Mouse (Mus musculus) kidney, postnatal 0 days (tissue): Measurements from ENCODE around the gene Pdzrn3. TPM values are rescaled to one million over a fixed set of nuclear protein-coding genes. Genes with fewer than 3 reads are reported as not detected.

Experiments used
- ATAC-seq: fragments of 200-750 bp; cut with Nextera tagmentation; replicated peaks from 2 replicates; pipeline ENCODE4 v1.8.0; 2017; ENCODE audit warnings: low read depth, moderate number of reproducible peaks, moderate TSS enrichment, moderate library complexity; ENCODE audit not compliant: low FRiP score
- DNase-seq: peaks from one replicate; pipeline ENCODE4 v3.0.0-alpha.2; 2016; ENCODE audit warnings: low spot score
- H3K27ac ChIP-seq: fragments of 300-500 bp; sonication (generic); 2 replicates; pipeline ENCODE4 v1.5.1; 2014; ENCODE audit warnings: mild to moderate bottlenecking
- H3K27me3 ChIP-seq: fragments of 300-500 bp; sonication (generic); 2 replicates; pipeline ENCODE4 v1.6.1; 2014; ENCODE audit warnings: low read length, mixed read lengths; ENCODE audit not compliant: insufficient read depth
- H3K36me3 ChIP-seq: fragments of 300-500 bp; sonication (generic); 2 replicates; pipeline ENCODE4 v1.6.1; 2014; ENCODE audit warnings: low read length, mixed read lengths; ENCODE audit not compliant: insufficient read depth
- H3K4me1 ChIP-seq: fragments of 300-500 bp; sonication (generic); replicated peaks from 2 replicates; pipeline ENCODE4 v1.6.1; 2014; ENCODE audit warnings: antibody characterized with exemption, low read length, mixed read lengths; ENCODE audit not compliant: insufficient read depth
- H3K4me2 ChIP-seq: fragments of 300-500 bp; sonication (generic); 2 replicates; pipeline ENCODE4 v1.6.1; 2014; ENCODE audit warnings: mild to moderate bottlenecking, low read length, moderate library complexity, mixed read lengths
- H3K4me3 ChIP-seq: fragments of 300-500 bp; sonication (generic); replicated peaks from 2 replicates; pipeline ENCODE4 v1.5.1; 2014; ENCODE audit warnings: low read depth, low read length
- H3K9ac ChIP-seq: fragments of 300-500 bp; sonication (generic); 2 replicates; pipeline ENCODE4 v1.6.1; 2014; ENCODE audit warnings: low read depth, low read length
- H3K9me3 ChIP-seq: fragments of 300-500 bp; sonication (generic); replicated peaks from 2 replicates; pipeline ENCODE4 v1.6.1; 2016; ENCODE audit warnings: low read length, inconsistent platforms, mixed read lengths
- CTCF ChIP-seq: IDR thresholded peaks from 2 replicates; pipeline ENCODE4 v1.5.1; 2016; ENCODE audit warnings: antibody characterized with exemption, low read depth, mild to moderate bottlenecking, moderate library complexity
- WGBS: fragments of 180-500 bp; shearing (Covaris S2); extraction: QIAGEN DNeasy Blood & Tissue Kit; methylation state at CpG from one replicate; pipeline ENCODE4 v1.1.7; 2014; 5-methylcytosine and 5-hydroxymethylcytosine counted together
- polyA plus RNA-seq: library from polyadenylated mRNA; unstranded; fragments of >200 nt; fragmentation: Nextera tagmentation; extraction: Ambion mirVana; gene quantifications from 2 replicates; pipeline ENCODE4 v1.2.1, GENCODE M21; 2015

Pdzrn3 gene
- polyA plus RNA-seq, 1 experiment from 2014 or later = 7.0 TPM

DNA sequence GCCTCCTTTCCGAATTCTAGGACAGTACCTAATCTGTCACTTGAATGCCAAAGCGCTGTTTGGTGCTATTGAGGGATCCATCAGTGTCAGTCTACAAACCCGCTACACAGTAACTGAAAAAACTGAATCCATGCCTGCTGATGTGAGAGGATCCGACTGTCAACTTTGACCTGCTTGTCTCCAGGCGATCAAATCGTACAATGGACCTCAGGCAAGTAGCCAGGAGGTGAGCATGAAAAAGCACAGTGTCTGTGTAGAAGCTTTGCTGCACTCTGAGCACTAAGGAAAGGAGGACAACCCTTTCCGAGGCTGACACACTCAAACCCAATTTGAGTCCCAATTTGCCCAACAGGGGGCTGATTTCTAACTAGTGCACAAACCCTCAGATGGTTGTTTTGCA lies 24.0 kb downstream of the Pdzrn3 start:
- no peak overlapping the region for H3K4me3 ChIP-seq
- no peaks in the 10 kb centered on the region for H3K9me3 ChIP-seq
- H3K27me3 ChIP-seq = no peaks in the 10 kb centered on the region
- no peaks in the 10 kb centered on the region for H3K4me1 ChIP-seq
- H3K27ac ChIP-seq = no peak overlapping the region
- ATAC-seq = no peak
- TF ChIP-seq CTCF = no peak
- H3K36me3 ChIP-seq = no peaks in the 10 kb centered on the region
- no peak for DNase-seq
- H3K9ac ChIP-seq = no peak overlapping the region
- WGBS = 79% methylated on average over 7 of the region's 7 CpGs
- H3K4me2 ChIP-seq = no peak overlapping the region

DNA sequence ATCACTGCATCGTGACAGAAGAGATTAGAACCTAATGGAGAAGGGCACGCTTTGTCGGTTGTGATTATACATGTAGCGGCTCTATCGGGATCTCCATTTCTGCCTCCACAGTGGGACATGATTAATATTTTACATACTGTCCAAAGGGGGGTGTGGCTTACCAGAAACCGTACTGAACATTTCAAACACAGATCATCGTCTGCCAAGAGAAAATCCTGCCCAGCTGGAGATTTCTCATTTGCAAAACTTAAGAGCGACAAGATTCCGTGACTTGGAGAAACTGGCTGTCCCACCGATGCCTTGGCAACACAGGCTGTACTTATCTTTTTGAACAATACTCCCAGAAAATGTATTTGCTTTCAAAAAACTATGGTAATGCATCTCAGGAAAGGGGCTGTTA lies 25.1 kb downstream of the Pdzrn3 start:
- no peaks in the 10 kb centered on the region for H3K36me3 ChIP-seq
- no peaks in the 10 kb centered on the region for H3K27me3 ChIP-seq
- no peak for TF ChIP-seq CTCF
- no peak overlapping the region for H3K9ac ChIP-seq
- no peak for ATAC-seq
- no peaks in the 10 kb centered on the region for H3K4me1 ChIP-seq
- H3K9me3 ChIP-seq = no peaks in the 10 kb centered on the region
- no peak overlapping the region for H3K27ac ChIP-seq
- H3K4me2 ChIP-seq = no peak overlapping the region
- WGBS = 73% methylated on average over 10 of the region's 10 CpGs
- H3K4me3 ChIP-seq = no peak overlapping the region
- no peak for DNase-seq

DNA sequence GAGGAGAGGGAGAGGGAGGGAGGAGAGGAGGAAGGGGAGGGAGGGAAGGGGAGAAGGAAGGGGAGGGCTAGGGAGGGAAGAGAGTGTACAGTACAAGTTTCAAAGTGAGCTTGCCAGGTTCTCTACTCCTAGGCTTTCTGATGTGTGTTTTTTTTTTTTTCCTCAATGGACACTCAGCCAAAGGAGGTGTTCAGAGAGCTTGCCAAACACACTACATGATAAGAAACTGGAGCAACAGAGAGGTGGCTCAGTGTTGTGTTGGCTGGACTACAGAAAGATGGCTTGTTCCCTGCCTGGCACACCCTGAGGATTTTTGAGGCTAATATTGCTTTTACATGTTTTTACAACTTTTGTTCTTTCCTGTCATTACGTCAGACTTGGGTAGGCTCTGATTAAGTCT lies 26.6 kb downstream of the Pdzrn3 start:
- no peak for ATAC-seq

DNA sequence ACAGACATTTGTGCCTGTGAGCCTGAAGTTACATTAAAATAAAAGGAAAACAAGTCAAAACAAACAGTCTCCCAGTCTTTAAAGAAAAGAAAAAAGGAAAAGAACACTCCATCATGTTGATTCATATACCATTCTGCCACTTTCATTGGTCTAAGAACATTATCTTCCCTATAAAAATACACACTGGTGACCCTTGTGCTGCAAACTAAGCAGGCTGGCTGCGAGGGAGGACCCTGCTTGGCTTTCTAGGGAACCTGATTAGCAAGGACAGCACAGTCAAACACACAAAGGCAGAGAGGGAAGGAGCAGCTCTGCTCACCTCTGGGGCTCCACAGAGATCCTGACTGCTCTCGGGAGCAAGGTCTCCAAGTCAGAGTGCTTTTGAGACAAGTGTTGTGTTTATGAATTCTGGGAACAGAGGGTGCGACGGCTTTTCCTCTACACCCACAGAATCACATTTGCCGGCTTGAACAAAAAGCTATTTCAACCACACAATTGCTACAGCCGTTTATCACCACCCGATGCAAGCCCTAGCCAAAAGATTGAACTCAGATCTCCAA lies 27.2 kb downstream of the Pdzrn3 start:
- H3K4me2 ChIP-seq = 0 out of 2 replicates have a peak overlapping the region, but pooled peaks have one; percentile 2
- no peak for ATAC-seq
- no peak overlapping the region for H3K27ac ChIP-seq

More for the DNA sequence above, 26.6 kb downstream of the Pdzrn3 start:
- H3K9me3 ChIP-seq = no peaks in the 10 kb centered on the region
- WGBS = 64% methylated on average over 1 of the region's 1 CpGs
- H3K4me2 ChIP-seq = no peak overlapping the region
- H3K4me1 ChIP-seq = no peaks in the 10 kb centered on the region
- H3K27me3 ChIP-seq = no peaks in the 10 kb centered on the region
- no peaks in the 10 kb centered on the region for H3K36me3 ChIP-seq
- H3K4me3 ChIP-seq = no peak overlapping the region
- no peak overlapping the region for H3K27ac ChIP-seq
- no peak for DNase-seq
- no peak for TF ChIP-seq CTCF
- no peak overlapping the region for H3K9ac ChIP-seq

DNA sequence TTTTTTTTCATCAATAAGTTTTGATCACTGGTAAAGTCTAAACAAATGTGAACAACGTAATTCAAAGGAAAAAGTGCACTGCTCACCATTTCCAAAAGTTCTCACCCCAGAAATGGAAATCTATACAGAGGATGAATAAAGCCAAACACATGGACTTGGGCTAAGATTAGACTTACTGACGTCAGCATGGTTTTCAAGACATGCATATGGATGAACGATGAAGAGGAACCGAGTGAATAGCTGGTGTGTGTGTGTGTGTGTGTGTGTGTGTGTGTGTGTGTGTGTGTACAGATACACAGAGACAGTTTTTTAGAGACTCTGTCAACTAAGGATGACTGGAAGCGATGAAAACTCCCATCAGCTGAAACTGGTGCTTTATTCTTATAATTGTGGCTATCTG lies 29.2 kb downstream of the Pdzrn3 start:
- no peak for ATAC-seq
- no peaks in the 10 kb centered on the region for H3K9me3 ChIP-seq
- no peak for TF ChIP-seq CTCF
- no peaks in the 10 kb centered on the region for H3K27me3 ChIP-seq
- no peak overlapping the region for H3K4me2 ChIP-seq
- DNase-seq = no peak
- no peak overlapping the region for H3K4me3 ChIP-seq
- no peak overlapping the region for H3K27ac ChIP-seq
- H3K9ac ChIP-seq = no peak overlapping the region
- H3K36me3 ChIP-seq = no peaks in the 10 kb centered on the region
- no peaks in the 10 kb centered on the region for H3K4me1 ChIP-seq
- WGBS = 83% methylated on average over 5 of the region's 5 CpGs

More for the DNA sequence above, 27.2 kb downstream of the Pdzrn3 start:
- no peak overlapping the region for H3K4me3 ChIP-seq
- no peaks in the 10 kb centered on the region for H3K4me1 ChIP-seq
- no peak for TF ChIP-seq CTCF
- 32% methylated on average over 7 of the region's 7 CpGs for WGBS
- H3K9ac ChIP-seq = no peak overlapping the region
- H3K27me3 ChIP-seq = no peaks in the 10 kb centered on the region
- DNase-seq = peak; percentile 77
- no peaks in the 10 kb centered on the region for H3K36me3 ChIP-seq
- no peaks in the 10 kb centered on the region for H3K9me3 ChIP-seq

DNA sequence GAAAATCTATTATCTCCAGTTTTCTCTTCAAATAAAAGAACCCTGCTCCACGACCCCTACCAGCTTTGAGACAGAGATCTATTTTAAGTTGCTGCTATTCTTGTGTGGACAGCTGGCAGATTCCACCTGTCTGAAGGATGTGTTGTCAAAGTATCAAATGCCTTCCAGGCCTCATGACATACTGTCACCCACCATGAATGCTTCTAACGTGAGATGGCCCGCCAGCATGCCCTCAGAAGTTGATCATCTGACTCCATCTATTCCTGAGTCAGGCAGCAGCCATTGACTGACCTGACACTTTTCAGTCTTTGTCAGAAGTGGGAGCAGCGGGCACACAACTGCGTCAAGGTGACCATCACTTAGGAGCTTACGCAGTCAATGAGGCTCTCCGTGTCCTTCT lies 37.6 kb downstream of the Pdzrn3 start:
- Histone ChIP-seq H3K4me3 (no peak overlapping the region), H3K4me1 (no peaks in the 10 kb centered on the region), H3K27ac (no peak overlapping the region), H3K4me2 (no peak overlapping the region), H3K9ac (no peak overlapping the region), H3K27me3 (no peaks in the 10 kb centered on the region; the same call in 1 of the 2 replicates), H3K9me3 (no peaks in the 10 kb centered on the region), H3K36me3 (no peaks in the 10 kb centered on the region)
- DNase-seq = no peak
- WGBS = 80% methylated on average over 7 of the region's 7 CpGs
- ATAC-seq = no peak
- no peak for TF ChIP-seq CTCF

DNA sequence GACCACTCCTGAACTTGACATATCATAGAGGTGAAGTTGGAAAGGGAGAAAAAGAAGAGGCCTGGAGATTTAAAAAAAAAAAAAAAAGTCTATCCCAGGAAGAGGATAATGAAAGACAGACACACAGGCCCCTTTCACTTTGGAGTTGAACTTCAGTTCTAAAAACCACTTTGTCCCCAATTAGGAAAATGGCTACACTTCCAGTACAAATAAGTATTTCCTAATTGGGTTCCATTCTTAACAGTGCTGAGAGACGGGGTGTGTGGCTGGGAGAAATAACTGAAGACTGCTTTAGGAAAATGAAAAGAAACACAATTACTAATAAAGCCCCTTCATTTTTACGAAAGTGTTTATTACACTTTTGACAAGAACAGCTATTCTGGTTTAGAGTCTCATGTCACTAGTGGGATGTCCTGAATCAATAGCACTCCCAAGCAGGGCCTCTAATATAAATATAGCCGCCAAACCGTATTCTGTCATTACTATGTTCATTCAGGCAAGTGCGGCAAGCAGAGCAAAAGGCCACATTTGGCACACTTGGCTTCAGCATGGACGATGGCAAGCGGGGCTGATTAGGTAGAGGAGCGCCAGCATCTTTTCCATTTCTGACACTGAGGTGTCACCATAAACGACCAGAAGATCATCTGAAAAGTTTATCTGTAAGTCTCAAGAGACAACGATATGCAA lies 39.7 kb downstream of the Pdzrn3 start:
- Histone ChIP-seq H3K4me3 (no peak overlapping the region), H3K27ac (no peak overlapping the region), H3K36me3 (no peaks in the 10 kb centered on the region), H3K4me2 (no peak overlapping the region), H3K4me1 (no peaks in the 10 kb centered on the region), H3K9me3 (no peaks in the 10 kb centered on the region), H3K9ac (no peak overlapping the region), H3K27me3 (no peaks in the 10 kb centered on the region; the same call in 1 of the 2 replicates)
- 82% methylated on average over 10 of the region's 10 CpGs for WGBS
- ATAC-seq = no peak
- TF ChIP-seq CTCF = no peak
- DNase-seq = no peak
